In the genomic region with DNA sequence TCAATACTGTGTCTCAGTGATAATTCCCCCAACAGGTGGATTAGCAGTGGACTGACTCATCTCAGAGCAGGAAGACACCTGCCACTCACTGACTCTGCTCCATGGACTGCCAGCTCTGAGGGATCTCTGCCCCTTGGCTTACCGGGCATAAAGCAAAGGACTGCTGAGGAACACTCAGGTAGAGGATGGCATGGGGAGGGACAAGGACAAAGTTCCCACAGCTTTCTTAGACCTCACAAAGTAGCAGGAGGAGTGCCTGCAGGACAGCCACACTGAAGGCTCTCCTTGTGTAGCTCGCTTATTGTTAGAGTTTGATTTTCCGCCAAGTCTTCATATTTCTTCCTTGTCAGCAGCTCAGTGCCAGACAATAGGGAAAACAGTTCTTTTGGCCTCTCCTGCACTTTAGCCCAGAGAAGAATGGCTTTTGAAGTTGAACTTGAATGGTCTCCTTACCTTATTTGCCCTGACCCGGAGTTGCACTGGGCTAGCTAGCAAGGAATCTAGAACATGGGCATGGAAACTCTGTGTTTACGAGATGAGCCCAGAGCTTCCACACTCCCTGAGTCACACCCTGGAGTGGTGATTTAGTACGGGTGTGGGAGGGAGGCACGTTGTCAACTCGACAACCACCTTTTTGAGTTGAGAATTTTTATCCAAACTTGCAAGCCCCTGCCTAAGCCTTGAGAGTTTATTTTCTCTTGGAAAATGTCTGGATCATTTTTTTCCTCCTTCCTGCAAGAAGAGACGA, we compare ENCODE assay signal across 9 mouse cellular contexts.
DNase-seq lines count a peak whose midpoint lies in the region; ATAC-seq lines count a peak whose summit lies in the region.
"Had no signal": no experiment of that assay in that cellular context is flagged by ENCODE, and none has a peak within 500 bp of the region (broad histone marks: within the 10 kb centered on the region; RNA-seq: fewer than 3 reads in every experiment).

No protein-coding gene starts in this region.

- H3K9ac ChIP-seq in forebrain, embryonic 11.5 days (ENCODE audit: low read length), result no peak overlapping the region
- H3K9ac ChIP-seq: heart, embryonic 13.5 days had no signal

- H3K27me3 ChIP-seq in forebrain, embryonic 11.5 days (ENCODE audit: control insufficient read depth, insufficient read depth, low read length), result no peaks in the 10 kb centered on the region
- H3K27me3 ChIP-seq: heart, embryonic 13.5 days had no signal

- DNase-seq in urinary bladder, postnatal 14 days (ENCODE audit: low spot score), result peak; percentile 56
- DNase-seq in urinary bladder, adult 2 months (ENCODE audit: low spot score), result no peak
- DNase-seq in gastrocnemius, postnatal 14 days, result peak; percentile 30
- peak; percentile 52 to 64 for DNase-seq in left cerebral cortex, postnatal 36 days (ENCODE audit: low spot score in 2 of 2)
- DNase-seq in urinary bladder, postnatal 36 days (ENCODE audit: low spot score in 2 of 2), result peak; percentile 20 to 46
- DNase-seq in forebrain, embryonic 11.5 days (ENCODE audit: low spot score), result no peak

- no peak overlapping the region for H3K4me2 ChIP-seq in forebrain, embryonic 11.5 days (ENCODE audit: low read depth, low read length, severe bottlenecking)
- H3K4me2 ChIP-seq: heart, embryonic 13.5 days had no signal

- no peaks in the 10 kb centered on the region for H3K9me3 ChIP-seq in forebrain, embryonic 11.5 days (ENCODE audit: control insufficient read depth, low read length)
- H3K9me3 ChIP-seq: heart, embryonic 13.5 days had no signal

- no peaks in the 10 kb centered on the region for H3K4me1 ChIP-seq in forebrain, embryonic 11.5 days (replicated peaks; ENCODE audit: control insufficient read depth, insufficient read depth, low read length)
- H3K4me1 ChIP-seq: megakaryocyte, embryonic 14.5 days had no signal

- H3K27ac ChIP-seq in forebrain, embryonic 11.5 days (ENCODE audit: low read depth, low read length), result no peak overlapping the region
- H3K27ac ChIP-seq: heart, embryonic 13.5 days had no signal

- 86% methylated on average over 9 of the region's 9 CpGs for WGBS in forebrain, embryonic 11.5 days

- no peaks in the 10 kb centered on the region for H3K36me3 ChIP-seq in forebrain, embryonic 11.5 days (ENCODE audit: control insufficient read depth, insufficient read depth, low read length)
- H3K36me3 ChIP-seq: heart, embryonic 13.5 days had no signal

- ATAC-seq in forebrain, embryonic 11.5 days (replicated peaks; ENCODE audit: low FRiP score), result no peak
- ATAC-seq in cerebellum, adult (ENCODE audit: insufficient number of reproducible peaks, low FRiP score, low TSS enrichment), result no peak

- H3K4me3 ChIP-seq in forebrain, embryonic 11.5 days (ENCODE audit: low read depth, low read length), result no peak overlapping the region
- H3K4me3 ChIP-seq: heart, embryonic 13.5 days; megakaryocyte, embryonic 14.5 days had no signal

- intact Hi-C loops in gastrocnemius, postnatal 14 days (cut with DNase I; ENCODE audit: low total_unique reads), result no loop called here
- intact Hi-C loops in left cerebral cortex, postnatal 36 days (cut with DNase I), result no loop called here

Comparison
In these comparisons a context has a peak if more than half of its experiments do, and no peak if none do; other contexts are left out.
1. DNase-seq: peak in urinary bladder, postnatal 14 days (single experiment), gastrocnemius, postnatal 14 days (single experiment), left cerebral cortex, postnatal 36 days (2 of 2) and urinary bladder, postnatal 36 days (2 of 2); none in urinary bladder, adult 2 months (single experiment) and forebrain, embryonic 11.5 days (single experiment).